Mouse (Mus musculus): Measurements from ENCODE around the gene Igfbp3.

Gene Igfbp3

DNA sequence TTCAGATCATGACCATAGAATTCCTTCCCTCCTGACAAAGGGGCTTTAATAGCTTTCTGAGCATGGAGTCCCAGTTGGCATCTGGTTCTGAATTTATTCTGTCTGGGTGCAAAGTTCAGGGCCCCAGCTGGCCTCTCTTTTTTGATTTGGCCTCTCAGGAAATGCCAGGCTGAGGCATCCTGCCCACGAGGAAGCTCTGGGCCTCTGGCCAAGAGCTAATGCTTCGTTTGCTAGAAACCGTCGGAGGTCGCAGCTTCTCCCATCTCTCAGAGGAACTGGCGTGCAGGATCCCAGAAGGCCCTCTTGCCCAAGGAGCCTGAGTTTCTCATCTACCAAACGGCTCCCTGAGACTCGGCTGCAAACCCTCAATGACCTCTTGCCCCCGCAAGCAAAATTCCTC is 2.5 kb downstream of the Igfbp3 start:
- in situ Hi-C loops (cut with MboI): no loop called here

- in situ Hi-C loops (cut with MboI): no loop called here
Observed at GRCm38 (mm10) chr11:7210343-7210742, 3.4 kb downstream of the Igfbp3 start.

GRCm38 (mm10) chr11:7203846-7204245 is 9.9 kb downstream of the Igfbp3 start:
- in situ Hi-C loops (cut with MboI): no loop called here

- in situ Hi-C loops (cut with MboI): no loop called here
Observed at GRCm38 (mm10) chr11:7202206-7202605, 11.5 kb downstream of the Igfbp3 start.

- in situ Hi-C loops (cut with MboI): no loop called here
Observed at GRCm38 (mm10) chr11:7200393-7200783, 13.3 kb downstream of the Igfbp3 start.

- in situ Hi-C loops (cut with MboI): no loop called here
Observed at GRCm38 (mm10) chr11:7199736-7200392, 13.9 kb downstream of the Igfbp3 start.

DNA sequence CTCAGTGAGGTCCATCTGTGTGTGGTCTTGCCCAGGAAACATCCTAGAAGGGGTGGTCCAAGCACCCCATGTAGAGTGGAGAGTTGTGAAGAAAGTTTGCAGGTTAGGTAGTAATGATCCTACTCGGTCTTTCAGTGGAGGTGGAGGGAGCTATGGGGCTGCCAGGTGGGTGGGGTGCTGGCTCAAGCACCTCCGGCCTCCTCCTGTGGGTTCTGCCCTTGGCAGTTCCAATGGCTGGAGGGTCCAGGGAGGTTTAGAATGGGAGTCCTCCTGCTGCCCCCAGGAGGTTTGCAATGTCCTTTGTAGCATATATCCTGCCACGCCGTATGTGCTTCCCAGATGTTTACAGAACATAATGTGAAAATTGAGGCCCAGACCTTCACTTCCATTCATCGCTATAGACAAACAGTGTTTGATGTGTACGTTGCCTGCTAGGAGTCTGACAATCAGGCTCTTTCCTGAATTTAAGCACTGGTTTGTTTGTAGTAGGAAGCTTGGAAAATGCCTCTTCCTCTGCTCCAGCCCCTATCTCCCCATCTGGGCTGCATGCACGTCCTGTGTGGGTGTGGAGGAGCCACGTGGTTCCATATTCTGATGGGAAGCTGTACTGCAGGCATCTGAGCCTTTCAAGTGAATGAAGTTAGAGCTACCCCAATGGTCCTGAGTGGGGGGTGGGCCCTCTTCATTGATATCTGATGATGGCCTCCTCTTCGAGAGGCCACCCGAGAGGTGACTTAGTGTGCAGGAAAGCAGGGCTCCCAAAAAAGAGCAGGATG is 15.1 kb downstream of the Igfbp3 start:
- in situ Hi-C loops (cut with MboI): no loop called here

GRCm38 (mm10) chr11:7198006-7198405 is 15.7 kb downstream of the Igfbp3 start:
- in situ Hi-C loops (cut with MboI): no loop called here

- in situ Hi-C loops (cut with MboI): no loop called here
Observed at GRCm38 (mm10) chr11:7197491-7197941, 16.2 kb downstream of the Igfbp3 start, which contains the start of gene Igfbp1. TSS of gene Igfbp1 (plus strand) at chr11:7197782.

DNA sequence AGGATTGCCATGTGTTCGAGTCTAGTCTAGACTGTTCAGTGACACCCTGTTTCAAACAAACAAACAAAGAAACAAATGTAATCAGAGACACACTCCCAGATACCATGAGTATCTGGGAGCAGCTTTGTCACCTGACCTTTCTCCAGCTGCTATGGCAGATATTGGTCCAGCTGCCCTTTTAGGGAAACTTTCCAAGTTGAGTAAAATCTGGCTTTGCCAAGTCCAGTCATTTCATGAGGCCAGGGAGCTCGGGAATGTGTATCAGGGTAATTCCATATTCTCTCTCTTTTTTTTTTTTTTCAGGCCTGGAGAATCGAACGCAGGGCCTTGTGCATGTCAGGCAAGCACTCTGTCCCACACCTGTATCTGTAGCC is 18.4 kb downstream of the Igfbp3 start:
- in situ Hi-C loops (cut with MboI): no loop called here

DNA sequence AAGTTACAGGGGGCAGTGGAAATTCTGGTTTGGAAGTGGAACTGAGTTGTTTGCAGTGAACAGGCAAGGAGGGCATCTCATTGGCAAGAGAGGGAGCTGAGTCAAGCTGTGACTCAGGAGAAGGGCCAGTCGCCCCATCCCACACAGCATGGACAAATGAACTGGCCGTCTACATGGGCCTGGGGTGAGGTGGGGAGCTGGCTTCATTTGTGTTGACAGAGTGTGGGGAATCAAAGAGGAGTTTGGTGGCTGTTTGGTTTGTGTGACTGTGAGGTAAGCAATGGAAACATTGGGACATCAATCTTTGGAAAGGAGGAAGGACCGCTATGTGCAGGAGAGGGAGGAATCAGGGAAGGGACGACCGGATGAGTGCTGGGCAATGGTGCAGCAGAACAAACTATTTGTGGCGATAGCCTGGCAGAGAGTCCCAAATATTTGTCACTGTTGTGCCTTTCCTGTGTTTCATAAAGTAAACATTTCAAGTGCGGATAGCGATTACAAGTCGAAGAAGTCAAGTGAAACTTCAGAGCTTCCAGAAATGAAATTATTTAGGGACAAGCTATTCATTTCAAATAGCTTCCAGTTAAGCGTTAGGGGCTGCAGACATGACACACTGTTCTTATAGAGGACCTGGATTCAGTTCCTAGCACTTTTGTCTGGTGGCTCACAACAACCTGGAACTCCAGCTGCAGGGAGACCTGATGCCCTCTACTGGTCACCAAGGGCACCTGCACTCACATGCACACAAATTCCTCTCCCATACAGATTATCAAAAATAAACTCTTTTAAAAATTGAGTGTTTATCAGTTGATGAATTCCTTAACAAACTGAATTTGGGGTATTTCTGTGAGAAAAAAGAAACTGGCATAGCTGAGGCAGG is 19.1 kb downstream of the Igfbp3 start:
- in situ Hi-C loops (cut with MboI): no loop called here

- in situ Hi-C loops (cut with MboI): no loop called here
Observed at GRCm38 (mm10) chr11:7193134-7193533, 20.6 kb downstream of the Igfbp3 start.

DNA sequence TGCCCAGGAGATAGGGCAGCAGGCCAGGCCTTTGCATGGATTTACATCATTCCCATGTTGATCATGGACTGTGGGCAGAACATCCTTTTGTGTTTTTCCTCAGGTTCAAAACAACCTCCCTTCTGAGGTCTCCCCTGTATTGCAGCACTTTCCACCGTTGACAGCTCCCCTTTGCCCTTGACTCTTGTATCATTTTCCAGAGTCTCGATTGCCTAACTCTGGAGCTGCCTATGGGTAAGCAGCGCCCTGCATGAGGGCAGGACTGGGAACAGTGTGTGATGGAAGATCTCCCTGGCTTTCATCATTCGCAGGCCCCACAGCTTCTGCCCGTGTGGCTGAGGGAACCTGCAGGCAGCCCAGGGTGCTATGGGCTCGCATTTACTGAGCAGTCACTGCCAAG is 21.0 kb downstream of the Igfbp3 start:
- in situ Hi-C loops (cut with MboI): no loop called here

GRCm38 (mm10) chr11:7188469-7188868 is 25.3 kb downstream of the Igfbp3 start, which contains the start of gene Gm11985:
TSS of gene Gm11985 (minus strand) at chr11:7188569.
- in situ Hi-C loops (cut with MboI): no loop called here

- in situ Hi-C loops (cut with MboI): no loop called here
Observed at GRCm38 (mm10) chr11:7187472-7187871, 26.3 kb downstream of the Igfbp3 start.

DNA sequence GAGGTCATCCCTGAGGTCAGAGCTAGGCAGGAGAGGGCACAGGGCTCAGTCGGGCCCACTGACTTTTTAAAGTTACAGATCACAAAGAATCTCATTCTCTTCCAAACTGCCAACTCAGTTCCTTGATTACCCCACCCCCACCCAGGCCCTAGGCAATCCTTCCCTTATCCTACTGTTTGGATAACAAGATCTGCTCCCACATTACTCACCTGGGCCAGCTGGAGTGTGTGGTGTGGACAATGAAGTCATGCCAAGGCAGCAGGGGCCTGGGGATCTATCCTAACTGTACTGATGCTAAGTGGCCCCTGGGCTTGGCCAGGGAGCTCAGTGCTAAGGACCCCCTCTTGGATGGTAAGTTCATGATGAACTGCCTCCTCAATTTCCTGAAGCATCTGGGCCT is 29.3 kb downstream of the Igfbp3 start:
- in situ Hi-C loops (cut with MboI): no loop called here

GRCm38 (mm10) chr11:7182409-7183042 is 31.2 kb downstream of the Igfbp3 start:
- in situ Hi-C loops (cut with MboI): no loop called here

DNA sequence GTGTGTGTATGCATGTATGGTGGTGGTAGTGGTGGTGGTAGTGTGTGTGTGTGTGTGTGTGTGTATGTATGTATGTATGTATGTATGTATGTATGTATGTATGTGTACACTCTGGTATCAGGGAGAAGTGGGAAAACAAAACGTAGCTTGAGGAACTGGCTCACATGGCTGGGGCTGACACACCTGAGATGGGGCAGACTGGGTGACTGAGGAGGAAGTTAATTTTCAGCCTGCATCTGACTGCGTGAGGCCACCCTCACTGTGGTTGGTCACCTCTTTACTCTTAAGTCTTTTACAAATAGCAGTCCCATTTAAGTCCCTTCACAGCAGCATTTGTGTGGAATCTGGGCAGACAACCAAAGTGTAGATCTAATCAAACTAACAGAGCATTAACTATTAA is 34.4 kb downstream of the Igfbp3 start:
- in situ Hi-C loops (cut with MboI): no loop called here

GRCm38 (mm10) chr11:7178724-7179123 is 35.0 kb downstream of the Igfbp3 start:
- in situ Hi-C loops (cut with MboI): no loop called here

- in situ Hi-C loops (cut with MboI): no loop called here
Observed at GRCm38 (mm10) chr11:7173664-7174063, 40.1 kb downstream of the Igfbp3 start.

GRCm38 (mm10) chr11:7169645-7170044 is 44.1 kb downstream of the Igfbp3 start:
- in situ Hi-C loops (cut with MboI): no loop called here

DNA sequence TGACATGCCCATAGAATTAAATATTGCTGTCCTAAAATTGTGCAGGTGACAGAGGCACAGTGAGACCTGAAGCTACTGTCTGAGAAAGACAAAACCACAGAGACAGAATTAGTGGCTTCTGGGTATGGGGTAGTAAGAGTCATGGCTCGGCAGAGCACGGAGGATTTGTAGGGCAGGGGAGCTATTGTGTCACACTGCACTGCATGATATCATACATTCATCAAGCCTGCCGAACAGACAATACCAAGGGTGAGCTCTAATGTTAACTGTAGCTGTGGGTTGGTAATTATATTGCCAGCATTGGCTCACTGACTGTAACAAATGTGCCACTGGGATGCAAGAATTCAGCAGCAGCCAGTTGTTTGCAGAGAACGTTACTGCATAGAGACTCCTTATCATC is 49.3 kb downstream of the Igfbp3 start:
- in situ Hi-C loops (cut with MboI): no loop called here

Data from mature B cell (primary cell).